Mouse (Mus musculus) lung, postnatal 14 days (tissue): Measurements from ENCODE around the gene Dusp3.
"Not testable (repeated sequence)": the region's sequence is repeated elsewhere in the genome, so short reads cannot be mapped to it uniquely, and the experiment has no call there.

Experiments used
- DNase-seq: peaks from one replicate; pipeline ENCODE4 v3.0.0; 2021

Dusp3 gene

DNA sequence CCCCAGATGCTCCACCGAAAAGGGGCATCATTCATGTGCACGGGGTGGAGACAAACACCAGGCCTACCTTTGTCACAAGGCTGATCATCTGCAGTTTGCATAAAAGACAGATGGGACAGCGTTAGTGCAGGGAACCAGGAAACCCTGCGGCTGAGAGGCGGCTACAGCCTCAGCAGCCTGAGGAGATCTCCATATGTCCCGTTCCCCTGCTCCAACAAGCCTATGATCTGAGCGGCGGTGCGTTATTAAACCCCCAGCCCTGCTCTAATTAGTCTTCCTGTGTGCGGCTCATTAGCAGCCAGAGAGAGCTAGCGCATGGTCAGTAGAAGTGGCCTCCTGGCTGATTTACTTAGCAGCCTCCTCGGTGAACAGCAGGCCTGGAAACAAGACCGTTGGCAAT lies 23.3 kb upstream of the Dusp3 start:
- DNase-seq, result no peak

DNA sequence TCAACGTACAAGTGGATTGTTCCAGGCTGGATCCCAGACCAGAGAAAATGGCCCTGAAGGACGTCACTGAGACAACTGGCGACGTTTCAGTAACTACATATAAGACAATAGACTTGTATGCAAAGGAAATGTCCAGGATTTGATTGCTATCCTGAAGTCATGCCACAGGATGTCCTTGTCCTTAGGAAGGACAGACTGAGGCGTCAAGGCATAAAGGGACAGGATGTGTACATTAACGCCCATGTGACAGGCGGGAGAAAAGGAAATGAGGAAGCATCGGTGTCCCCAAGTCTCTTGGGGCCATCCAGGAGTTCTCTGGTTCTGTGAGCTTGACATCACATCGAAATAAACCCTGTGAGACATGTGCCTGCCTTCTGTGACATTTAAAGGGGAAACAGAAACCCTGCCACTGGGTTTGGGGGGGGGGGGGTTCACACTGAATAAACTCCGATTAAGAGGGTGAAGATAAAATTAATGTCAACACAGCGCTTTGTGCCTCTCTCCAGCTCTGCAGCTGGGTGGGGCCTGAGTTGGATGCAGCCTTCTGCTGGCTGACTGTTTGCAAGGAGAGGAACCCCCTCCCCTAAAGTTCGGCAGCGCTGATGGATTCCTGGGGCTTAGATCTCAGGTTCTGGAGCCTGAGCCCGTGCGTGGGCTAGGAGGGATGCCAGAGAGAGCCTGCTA lies 22.3 kb upstream of the Dusp3 start:
- peak; percentile 35 for DNase-seq

DNA sequence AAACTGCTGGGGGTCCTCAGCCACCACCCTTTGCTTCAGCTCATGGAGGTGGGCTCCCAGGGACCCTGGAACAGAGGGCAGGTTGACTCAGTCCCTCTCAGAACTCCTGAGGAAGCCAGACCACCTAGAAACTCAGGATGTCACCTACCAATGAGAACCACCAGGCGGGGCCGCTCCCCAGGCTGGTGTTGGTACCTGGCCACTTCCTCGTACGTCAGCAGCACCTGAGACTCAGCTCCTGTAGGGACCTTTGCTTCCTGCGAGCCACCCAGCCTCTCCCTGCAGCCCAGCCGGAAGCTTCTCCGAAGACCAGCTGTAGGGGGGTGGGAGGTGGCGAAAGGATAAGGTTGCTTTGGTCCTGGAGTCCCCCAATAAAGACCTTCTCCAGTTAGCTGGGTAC lies 21.6 kb upstream of the Dusp3 start:
- no peak for DNase-seq

DNA sequence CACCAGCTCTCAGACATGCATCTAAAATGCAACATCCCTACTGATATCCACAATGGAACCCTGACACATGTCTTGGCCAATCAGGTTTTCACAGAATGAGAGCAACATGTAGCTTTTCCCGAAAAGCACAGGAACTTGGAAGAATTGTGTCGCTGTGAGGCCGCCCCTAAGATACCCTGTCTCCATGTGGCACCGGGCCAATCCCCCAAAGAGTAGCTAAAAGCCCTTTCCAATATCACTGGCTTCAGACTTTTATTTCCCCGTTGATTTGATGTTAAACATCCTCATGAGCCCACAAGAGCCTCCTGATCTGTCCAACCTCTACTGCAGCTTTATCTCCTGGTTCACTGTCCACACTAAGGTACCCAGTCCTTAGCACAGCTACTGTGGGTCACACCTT lies 19.9 kb upstream of the Dusp3 start:
- no peak for DNase-seq

DNA sequence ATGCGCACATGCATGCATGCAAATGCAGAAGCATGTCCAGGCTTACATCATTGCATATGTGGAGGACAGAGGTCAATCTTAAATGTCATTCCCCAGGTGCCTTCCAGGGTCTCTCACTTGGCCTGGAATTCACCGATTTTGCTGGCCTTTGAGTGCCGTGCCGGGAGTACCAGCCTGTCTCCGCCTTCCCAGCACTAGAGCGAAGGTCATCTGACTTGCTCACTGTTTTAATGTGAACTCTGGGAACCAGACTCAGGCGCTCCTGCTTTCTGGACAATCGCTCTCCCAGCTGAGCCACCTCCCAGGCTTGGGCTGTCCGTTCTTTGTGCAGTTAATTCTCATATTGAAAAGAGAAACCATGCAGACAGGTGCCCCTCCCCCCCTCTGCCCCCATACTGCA lies 19.5 kb upstream of the Dusp3 start:
- DNase-seq, result no peak

DNA sequence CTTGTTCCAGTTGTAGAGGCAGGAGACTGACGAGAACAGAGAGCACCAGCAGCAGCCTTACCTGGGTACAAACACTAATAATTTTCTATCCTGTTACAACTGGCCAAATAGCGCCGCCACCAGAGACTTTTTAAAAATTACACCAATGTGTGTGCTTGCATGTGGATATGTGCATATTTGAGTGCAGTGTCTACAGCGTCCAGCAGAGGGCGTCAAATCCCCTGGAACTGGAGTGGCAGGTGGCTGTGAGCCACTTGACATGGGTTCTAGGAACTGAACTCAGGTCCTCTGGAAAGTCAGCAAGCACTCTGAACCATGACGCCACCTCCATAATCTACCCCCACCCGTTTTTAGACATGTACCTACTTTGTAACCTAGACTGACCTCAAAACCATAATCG lies 17.4 kb upstream of the Dusp3 start:
- no peak for DNase-seq

DNA sequence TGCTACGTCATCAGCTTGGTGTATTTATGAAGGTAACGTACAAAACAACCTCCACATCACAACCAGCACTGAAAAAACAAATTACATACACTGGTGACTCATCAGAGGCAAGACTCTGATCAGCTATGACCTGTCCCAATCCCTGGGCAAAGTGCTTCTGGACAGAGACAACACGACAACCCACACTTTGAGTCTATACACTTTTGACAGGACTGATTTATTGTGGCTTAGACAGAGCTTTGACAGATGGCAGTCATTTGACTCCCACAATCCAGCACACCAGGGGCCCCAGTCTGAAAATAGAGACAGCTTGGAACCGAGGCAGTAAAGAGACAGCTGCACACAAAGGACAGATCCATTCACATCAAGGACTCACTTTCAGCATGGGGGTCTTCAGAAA lies 12.7 kb upstream of the Dusp3 start:
- no peak for DNase-seq

DNA sequence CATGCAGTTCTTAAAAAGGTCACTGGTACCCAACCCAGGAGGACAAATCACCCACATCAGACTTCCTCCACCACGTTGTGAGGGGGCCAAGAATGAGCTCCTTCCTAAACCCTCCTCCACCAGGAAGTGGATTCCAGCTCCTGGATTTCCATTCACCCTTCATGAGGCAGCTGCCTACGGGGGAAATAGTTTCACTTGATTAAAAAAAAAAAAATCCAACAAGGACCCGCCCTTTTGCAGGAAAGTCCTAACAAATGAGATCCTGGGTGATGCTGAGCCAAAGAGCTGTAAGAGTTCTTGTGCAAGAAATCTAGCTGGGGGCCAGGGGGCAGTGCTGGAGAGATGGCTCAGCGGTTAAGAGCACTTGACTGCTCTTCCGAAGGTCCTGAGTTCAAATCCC lies 11.4 kb upstream of the Dusp3 start:
- no peak for DNase-seq

DNA sequence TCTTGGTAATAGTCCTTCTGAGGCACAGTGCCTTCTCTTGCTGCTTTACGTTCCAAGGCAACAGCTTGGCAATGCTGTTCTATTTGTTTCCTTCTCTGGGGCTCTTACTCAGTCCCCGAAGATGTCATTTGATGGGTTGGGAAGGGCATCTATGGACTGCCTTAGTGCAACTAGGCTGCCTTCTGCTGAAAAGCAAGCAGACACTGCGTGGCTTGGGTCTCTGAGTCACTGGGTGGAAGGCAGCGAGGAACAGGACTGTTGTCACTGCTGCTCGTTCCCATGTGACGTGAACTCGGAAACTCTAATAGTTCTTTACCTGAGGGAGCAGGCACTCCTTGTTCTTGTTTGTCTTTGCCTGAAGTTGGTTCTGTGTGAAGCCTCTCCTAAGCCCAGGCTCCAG lies 9.1 kb upstream of the Dusp3 start:
- DNase-seq, result no peak

DNA sequence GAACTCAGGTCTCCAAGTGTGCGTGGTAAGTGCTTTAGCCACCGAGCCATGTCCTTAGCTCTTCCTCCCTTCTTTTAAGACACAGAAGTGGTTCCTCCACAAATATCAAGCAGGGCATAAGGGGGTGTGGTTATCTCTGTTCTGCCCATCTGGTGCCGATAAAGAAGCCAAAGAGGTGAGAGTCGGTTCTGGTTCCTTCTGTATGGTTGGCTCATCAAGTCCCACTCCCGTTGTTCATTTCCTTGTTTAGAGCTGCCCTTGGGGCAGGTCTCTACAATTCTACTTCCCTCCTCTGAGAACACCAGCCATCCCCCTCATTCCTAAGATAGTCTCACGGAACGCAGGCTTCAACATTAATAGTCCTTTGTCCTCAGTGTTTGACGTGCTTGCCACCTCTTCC lies 7.3 kb upstream of the Dusp3 start:
- no peak for DNase-seq

DNA sequence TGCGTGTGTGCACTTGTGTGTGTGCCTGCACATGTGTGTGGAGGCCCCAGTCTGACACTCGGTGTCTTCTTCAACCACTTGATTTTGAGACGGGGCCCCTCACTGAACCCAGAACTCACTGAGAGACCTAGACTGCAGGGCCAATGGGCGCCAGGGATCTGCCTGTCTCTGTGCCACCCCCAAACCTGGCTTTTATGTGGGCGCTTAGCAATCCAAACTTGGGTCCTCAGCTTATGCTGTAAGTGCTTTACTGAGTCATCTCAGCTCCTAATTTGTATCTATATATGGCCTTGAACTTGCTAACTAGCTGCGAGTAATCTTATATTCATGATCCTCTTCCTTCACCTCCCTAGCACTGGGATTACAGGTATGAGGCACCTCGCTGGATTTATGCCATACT lies 5.6 kb upstream of the Dusp3 start:
- no peak for DNase-seq

DNA sequence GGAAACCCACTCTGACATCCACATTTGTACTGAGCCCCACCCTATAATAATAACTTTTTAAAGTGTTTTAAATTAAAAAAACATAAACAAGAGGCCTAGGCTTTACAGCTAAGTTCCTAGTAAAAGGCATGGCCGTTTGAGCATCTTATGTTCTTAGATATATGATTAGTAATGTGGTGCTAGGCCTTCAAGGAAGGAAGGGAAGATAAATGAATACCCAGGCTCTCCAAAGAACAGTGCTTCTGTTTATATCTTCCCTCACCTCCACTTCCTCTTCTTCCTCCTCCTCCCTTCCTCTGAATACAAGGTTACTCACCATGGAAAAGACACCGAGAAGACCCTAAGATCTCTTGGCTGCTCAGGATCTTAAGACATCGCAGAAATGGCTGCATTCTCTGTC lies 5.0 kb upstream of the Dusp3 start:
- no peak for DNase-seq

DNA sequence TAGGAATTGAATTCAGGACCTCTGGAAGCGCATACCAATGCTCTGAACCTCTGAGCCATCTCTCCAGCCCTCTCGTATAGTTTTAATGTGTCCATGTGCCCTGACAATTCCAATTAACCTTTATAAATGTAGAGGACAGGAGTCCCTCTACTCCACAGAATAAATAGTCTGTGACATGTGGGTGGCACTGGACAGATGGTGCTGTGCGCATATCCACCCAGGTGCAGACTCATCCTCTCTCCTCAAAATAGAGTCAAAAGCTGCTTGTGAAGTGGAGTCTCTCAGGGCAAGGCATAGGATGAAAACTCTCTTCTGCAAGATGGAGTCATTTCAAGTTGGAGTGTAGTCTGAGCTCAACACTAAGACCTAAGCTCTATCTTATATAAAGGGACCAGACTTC lies 3.4 kb upstream of the Dusp3 start:
- DNase-seq, result no peak

DNA sequence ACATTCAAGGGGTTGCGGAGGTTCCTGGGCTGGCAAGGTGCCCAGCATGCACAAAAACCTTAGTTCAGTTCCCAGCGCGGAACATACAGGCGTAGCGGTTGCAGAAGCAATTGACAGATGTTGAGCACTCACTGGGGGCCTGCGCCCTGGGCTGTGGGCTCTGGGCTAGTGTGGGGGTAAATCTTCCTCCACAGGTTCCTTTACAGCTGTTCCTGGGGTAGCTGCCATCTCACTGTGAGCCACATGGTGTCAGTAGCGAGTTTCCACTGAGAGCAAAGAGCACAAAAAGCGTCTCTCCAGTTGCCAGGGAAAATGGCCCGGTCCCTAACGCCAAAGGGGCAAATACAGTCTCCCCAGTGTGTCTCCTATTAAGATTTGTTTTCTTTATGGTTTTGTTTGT lies 823 bp downstream of the Dusp3 start:
- peak; percentile 89 for DNase-seq

DNA sequence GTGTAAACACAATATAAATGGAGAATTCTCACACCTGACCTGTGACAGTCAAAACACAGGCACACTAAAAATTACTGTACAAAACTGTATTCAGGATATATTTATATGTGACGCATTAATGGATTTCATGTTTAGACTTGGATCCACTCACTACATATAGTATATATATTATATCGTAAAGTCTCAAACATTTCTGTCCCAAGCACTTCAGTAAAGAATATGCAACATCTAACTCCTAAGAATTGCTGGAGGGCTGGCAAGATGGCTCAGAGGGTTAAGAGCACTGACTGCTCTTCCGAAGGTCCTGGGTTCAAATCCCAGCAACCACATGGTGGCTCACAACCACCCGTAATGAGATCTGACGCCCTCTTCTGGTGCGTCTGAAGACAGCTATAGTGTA lies 1.4 kb downstream of the Dusp3 start:
- DNase-seq, result not testable (repeated sequence)

DNA sequence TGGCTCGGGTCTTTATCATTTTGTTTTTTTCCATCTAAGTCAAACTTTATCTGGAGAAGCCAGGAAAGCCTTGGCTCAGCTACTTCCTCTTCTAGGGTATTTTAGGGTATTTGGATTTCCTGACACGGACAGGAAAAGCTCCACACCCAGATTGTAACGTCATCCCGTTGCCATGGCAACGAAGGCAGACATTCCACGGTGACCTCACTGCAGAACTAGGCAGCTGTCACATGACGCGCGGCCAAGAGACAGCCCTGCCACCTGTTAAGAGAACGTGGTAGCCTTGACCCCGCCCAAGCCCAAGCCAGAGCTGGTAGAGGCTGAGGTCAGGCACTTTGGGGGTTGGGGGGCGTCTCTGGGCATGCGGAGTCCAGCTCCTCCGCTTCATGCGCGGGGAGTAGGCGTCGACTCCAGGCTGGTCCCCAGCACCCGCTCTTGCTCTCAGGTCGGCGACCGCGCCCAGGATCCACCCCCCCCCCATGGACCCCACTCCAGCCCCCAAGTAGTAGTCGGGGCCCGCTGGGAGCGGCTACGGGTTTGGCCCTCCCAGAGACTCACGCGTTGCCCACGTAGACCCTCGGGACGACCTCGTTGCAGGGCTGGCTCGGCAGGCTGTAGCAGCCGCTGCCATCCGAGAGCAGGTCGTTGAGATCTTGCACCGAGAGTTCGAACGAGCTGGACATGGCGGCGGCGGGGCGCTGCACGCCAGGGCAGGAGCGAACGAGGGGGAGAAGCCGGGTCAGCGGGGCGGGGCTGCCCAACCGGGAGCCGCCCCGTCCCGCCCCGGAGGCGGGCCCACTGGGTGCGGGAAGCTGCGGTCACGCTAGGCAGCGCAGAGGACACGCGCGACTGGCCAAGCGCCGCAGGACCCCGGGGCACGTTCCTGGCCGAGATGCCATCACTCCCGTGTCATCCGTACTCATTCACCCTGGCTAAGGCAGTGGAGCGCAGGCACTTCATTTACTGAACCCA lies 2.5 kb downstream of the Dusp3 start, which contains the start of gene Cfap97d1:
Gene Cfap97d1 (plus strand): TSS at position 226 of the 972 bp plus-strand sequence.
- peak; percentile 98 for DNase-seq

DNA sequence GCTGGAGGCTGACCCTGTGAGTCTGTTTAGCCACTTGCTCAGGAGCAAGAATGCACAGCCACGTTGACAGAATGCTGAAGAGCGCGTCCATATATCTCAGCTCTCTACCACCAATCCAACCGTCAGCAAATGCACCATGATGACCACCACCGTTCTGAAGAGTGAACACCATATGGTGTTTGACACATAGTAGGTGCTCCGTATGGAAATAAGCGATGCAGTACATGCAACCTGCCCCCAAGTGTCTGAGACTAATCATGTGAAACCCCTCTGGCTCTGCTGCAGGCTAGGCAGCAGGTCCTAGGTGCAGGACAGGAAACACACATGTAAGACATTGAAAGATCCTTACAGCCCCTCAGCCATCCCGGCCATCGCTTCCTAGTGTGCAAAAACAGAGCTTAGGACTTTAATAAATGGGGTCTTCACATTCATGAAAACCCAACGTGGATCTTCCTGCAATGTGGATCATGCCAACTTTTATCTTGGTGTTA lies 3.3 kb downstream of the Dusp3 start:
- DNase-seq, result no peak

DNA sequence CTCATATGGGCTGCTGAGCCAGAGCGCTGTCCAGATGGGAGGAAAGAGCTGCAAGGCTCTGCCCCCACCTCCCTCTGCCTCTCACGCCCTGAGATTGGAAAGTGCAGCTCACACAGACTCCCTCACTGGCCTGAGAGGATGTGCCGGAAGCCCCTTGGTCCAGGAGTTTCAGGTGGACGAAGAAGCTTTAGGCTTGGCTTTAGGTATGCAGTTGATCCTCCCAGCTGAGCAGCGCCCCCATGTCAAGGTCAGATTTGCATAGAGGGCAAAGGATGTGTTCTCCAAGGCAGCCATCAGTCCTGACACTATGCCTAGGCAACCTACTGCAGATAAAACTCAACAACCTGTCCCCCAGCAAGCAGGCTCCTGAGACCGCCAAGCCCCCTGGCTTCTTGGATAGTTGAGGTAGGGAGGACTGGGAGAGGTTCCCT lies 3.8 kb downstream of the Dusp3 start:
- DNase-seq, result no peak

DNA sequence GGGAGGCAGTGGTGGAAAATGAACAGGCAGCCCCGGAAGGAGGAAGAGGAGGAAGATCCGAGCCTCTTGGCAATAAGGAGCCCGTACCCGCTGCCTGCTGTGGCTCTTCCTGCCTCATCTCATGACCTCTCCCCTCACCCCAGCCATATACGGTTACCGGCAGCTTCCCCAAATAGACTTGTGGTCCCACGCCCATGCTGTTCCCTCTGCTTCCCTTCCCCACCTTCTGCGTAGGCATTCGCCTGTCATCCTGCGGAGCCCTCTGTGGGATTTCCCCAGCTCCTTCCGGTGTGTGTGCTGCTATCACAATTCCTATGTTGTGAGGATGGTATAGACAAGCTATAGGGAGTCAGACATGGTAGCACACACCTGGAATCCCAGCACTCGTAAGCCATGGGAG lies 5.0 kb downstream of the Dusp3 start:
- peak; percentile 39 for DNase-seq

DNA sequence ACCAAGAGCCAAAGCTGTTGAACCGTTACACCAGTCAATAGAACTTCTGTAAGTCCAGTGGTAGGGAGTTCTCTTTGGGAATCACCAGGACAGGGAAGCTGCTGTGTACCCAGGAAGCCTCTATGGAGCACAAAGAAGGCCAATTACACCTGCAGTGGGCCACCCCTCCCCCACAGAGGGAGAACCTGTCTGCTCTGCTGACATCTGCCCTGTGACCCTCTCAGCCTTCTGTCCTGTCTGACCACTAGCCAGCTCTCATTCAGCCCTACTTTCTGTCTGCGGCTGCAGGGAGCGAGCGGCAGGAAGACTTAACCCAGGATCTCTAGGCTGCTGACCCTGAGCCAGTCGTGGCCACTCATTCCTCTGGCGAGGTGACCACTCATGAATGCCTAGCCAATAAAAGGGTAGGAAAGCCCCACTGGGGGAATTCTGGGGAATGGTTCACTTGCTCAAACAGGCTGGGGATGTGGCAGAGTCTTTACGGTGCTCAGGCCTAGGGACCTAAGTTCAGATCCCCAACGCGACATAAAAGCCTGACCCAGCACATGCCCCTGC lies 6.1 kb downstream of the Dusp3 start:
- no peak for DNase-seq

DNA sequence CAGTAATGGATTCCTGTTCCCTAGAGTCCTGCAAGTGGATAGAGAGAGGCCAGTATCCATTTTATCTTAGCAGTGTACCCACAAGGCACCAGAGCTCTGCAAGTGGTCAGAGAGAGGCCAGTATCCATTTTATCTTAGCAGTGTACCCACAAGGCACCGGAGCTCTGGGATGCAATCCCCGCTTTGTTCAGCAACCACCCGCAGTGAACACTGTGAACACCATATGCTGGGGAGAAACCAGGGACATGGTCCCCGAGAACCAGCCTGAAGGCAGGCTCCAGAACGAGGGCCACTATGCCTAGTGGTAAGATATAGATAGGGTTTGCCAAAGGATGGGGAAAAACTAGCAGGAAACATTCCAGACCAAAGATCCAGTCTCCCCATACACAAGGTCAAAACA lies 7.7 kb downstream of the Dusp3 start:
- no peak for DNase-seq

DNA sequence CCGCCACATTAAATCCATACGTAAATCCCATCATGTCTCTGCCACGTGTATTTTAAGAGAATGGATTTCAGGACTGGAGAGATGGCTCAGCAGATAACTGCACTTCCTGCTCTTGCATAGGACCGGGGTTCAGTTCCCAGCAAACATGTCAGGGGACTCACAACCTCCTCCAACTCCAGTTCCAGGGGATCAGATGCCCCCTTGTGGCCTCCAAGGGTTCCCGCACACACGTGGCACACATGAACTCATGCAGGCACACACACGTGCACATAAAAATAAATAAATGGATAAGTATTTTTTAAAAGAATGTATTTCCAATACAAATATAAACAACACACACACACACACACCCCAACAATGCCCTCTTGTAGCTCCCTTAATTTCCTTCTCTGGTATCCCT lies 9.9 kb downstream of the Dusp3 start:
- no peak for DNase-seq

DNA sequence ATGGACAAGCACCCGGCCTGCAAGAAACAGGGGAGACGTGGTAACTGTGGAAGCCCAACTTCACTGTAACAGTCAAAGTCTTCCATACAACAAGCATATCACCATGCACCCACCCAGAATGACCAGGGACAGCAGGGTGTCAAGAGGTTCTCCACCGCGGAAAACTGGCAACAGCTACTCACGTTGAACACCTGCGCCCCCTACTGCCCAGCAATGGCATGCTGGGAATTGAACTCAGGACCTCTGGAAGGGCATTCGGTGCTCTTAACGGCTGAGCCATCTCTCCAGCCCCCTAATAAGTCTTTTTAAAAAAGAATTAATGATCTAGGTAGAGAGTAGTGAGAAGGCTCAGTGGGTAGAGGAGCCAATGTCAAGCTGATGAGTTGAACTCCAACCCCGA lies 11.9 kb downstream of the Dusp3 start:
- peak; percentile 46 for DNase-seq

DNA sequence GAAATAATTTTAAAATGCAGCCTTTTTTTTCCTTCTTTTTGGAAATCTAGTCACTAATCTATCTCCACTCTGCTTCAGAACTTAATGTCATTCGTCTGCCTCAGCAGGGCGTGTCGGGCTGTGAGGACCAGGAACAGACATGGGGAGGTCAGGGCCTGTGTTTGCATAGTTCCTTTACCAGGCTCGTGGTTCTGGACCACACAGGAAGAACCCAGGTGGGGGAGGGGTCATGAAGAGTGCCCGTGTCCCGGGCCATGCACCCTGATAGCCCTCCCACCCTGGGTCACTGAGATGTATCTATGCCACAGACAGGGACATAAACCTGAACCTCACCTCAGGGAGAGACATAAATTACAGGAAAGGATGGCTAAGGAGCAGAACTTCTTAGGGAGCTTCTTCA lies 12.6 kb downstream of the Dusp3 start:
- no peak for DNase-seq
